Mouse (Mus musculus) embryonic facial prominence, embryonic 11.5 days (tissue): ENCODE measurements around the gene Spata5. TPM values are rescaled to one million over a fixed set of nuclear protein-coding genes. Genes with fewer than 3 reads are reported as not detected.

Experiments
- ATAC-seq: fragments of 200-750 bp; cut with Nextera tagmentation; replicated peaks from 2 replicates; pipeline ENCODE4 v1.8.0; 2017; ENCODE audit warnings: low read depth; ENCODE audit not compliant: insufficient number of reproducible peaks, low FRiP score, low TSS enrichment
- DNase-seq: peaks from one replicate; pipeline ENCODE4 v3.0.0-alpha.2; 2015; ENCODE audit warnings: low spot score
- H3K27ac ChIP-seq: fragments of 300-500 bp; sonication (generic); replicated peaks from 2 replicates; pipeline ENCODE4 v1.5.1; 2014; ENCODE audit warnings: mild to moderate bottlenecking, low read depth, low read length, control low read depth
- H3K27me3 ChIP-seq: fragments of 300-500 bp; sonication (generic); 2 replicates; pipeline ENCODE4 v1.6.1; 2014; ENCODE audit warnings: mild to moderate bottlenecking, low read length, moderate library complexity, mixed read lengths; ENCODE audit not compliant: control insufficient read depth, insufficient read depth
- H3K36me3 ChIP-seq: fragments of 300-500 bp; sonication (generic); replicated peaks from 2 replicates; pipeline ENCODE4 v1.6.1; 2014; ENCODE audit warnings: low read depth, mild to moderate bottlenecking, low read length, moderate library complexity, mixed read lengths; ENCODE audit not compliant: control insufficient read depth, insufficient read depth
- H3K4me1 ChIP-seq: fragments of 300-500 bp; sonication (generic); 2 replicates; pipeline ENCODE4 v1.6.1; 2014; ENCODE audit warnings: low read length, mixed read lengths; ENCODE audit not compliant: control insufficient read depth, insufficient read depth
- H3K4me2 ChIP-seq: fragments of 300-500 bp; sonication (generic); 2 replicates; pipeline ENCODE4 v1.6.1; 2014; ENCODE audit warnings: low read depth, mild to moderate bottlenecking, control low read depth, low read length, moderate library complexity
- H3K4me3 ChIP-seq: fragments of 300-500 bp; sonication (generic); 2 replicates; pipeline ENCODE4 v1.5.1; 2014; ENCODE audit warnings: low read depth, low read length, control low read depth
- H3K9ac ChIP-seq: fragments of 300-500 bp; sonication (generic); replicated peaks from 2 replicates; pipeline ENCODE4 v1.6.1; 2014; ENCODE audit warnings: mild to moderate bottlenecking, control low read depth, low read length
- H3K9me3 ChIP-seq: fragments of 300-500 bp; sonication (generic); replicated peaks from 2 replicates; pipeline ENCODE4 v1.6.1; 2016; ENCODE audit warnings: mild to moderate bottlenecking, low read length, inconsistent platforms, mixed read lengths; ENCODE audit not compliant: control insufficient read depth
- WGBS: fragments of 180-500 bp; shearing (Covaris S2); extraction: QIAGEN DNeasy Blood & Tissue Kit; methylation state at CpG from one replicate; pipeline ENCODE4 v1.1.7; 2014; 5-methylcytosine and 5-hydroxymethylcytosine counted together
- polyA plus RNA-seq: library from polyadenylated mRNA; unstranded; fragments of >200 nt; fragmentation: Nextera tagmentation; extraction: Ambion mirVana; gene quantifications from 2 replicates; pipeline ENCODE4 v1.2.1, GENCODE M21; 2014

The Spata5 gene
- 52.9 and 57.6 TPM in 2 replicates for polyA plus RNA-seq

DNA sequence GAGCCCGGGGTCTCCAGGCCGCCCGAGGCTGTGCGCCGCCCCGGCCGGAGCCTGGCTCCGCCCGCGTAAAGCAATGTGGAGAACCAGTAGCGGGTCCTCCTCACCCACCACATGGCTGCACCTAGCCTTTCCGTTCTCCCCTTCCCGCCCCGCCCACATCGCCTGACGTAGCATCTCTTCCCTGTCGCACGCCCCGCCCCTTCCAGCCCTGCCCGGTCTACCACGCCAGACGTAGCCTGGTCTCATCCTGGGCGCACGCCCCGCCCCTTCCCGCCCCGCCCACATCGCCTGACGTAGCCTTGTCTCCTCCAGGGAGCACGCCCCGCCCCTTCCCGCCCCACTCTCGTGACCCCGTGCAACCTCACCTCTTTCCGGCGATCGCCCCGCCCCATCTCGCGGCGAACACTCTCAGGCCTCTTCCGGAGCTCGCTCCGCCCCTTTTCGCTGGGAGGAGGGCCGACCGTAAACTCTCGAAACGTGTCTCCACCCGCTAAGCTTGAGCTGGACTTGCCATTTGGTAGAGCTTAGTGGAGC is at the start of gene Spata5:
Spata5 (plus strand) TSS at position 439 of the 534 bp plus-strand sequence.
- DNase-seq (peak; percentile 100), ATAC-seq (peak; percentile 95)
- H3K9me3 ChIP-seq, result no peaks in the 10 kb centered on the region
- H3K4me2 ChIP-seq, result peak within 1 kb of the TSS; percentile 88
- no peaks in the 10 kb centered on the region for H3K36me3 ChIP-seq
- under 1% methylated on average over 43 of the region's 50 CpGs for WGBS
- 0 out of 2 replicates have a peak, but pooled peaks cover 2% of the 10 kb centered on the region for H3K4me1 ChIP-seq
- H3K27me3 ChIP-seq, result no peaks in the 10 kb centered on the region
- peak within 1 kb of the TSS; percentile 96 for H3K4me3 ChIP-seq
- peak within 1 kb of the TSS; percentile 85 for H3K27ac ChIP-seq
- H3K9ac ChIP-seq, result peak within 1 kb of the TSS; percentile 78

DNA sequence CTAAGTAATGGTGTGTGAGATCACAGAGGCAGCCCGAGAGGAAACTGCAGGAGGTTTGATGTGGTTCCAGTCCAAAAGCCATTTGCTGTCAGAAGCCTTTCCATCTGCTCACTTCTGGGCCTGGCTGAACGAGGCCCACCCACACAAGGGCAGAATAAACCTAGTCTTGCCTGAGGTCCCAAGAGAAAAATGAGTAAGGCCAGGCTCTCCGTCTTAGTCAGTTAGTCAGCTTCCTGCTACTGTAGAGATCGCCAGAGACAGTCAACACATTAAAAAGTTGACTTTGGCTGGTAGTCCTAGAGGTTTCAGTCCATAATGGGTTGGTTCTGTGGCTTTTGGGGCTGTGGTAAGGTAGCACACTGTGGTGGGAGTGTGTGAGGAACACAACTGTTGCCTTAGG is 49.3 kb upstream of the Spata5 start:
- Histone ChIP-seq H3K4me2 (no peak overlapping the region), H3K27me3 (no peaks in the 10 kb centered on the region), H3K9me3 (no peaks in the 10 kb centered on the region), H3K9ac (no peak overlapping the region), H3K4me3 (no peak overlapping the region), H3K4me1 (no peaks in the 10 kb centered on the region), H3K36me3 (no peaks in the 10 kb centered on the region), H3K27ac (no peak overlapping the region)
- 76% methylated on average over 4 of the region's 4 CpGs for WGBS
- DNase-seq (no peak), ATAC-seq (no peak)

DNA sequence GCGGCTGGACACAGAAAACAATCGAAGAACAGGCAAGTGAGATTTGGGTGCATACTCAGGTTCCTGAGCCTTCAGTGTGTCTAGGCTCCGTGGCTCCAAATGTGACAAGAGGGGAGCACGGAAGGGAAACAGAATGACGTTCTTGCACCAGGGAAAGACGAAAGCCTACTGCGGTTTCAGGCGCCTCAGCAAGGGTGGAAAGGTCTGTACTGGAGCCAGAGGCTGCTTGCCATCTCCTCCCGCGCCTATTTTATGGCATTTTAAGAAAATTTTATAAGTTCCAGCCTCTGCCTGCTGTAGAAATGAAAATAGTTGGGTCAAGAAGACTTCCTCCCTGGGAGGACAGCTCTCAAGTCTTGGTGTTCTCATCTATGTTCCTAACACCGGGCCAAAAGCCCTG is 46.0 kb upstream of the Spata5 start:
- H3K4me1 ChIP-seq, result no peaks in the 10 kb centered on the region
- DNase-seq (no peak), ATAC-seq (no peak)
- no peak overlapping the region for H3K27ac ChIP-seq
- H3K4me3 ChIP-seq, result no peak overlapping the region
- WGBS, result 90% methylated on average over 11 of the region's 11 CpGs
- H3K9ac ChIP-seq, result no peak overlapping the region
- no peaks in the 10 kb centered on the region for H3K36me3 ChIP-seq
- no peaks in the 10 kb centered on the region for H3K9me3 ChIP-seq
- no peaks in the 10 kb centered on the region for H3K27me3 ChIP-seq
- no peak overlapping the region for H3K4me2 ChIP-seq

DNA sequence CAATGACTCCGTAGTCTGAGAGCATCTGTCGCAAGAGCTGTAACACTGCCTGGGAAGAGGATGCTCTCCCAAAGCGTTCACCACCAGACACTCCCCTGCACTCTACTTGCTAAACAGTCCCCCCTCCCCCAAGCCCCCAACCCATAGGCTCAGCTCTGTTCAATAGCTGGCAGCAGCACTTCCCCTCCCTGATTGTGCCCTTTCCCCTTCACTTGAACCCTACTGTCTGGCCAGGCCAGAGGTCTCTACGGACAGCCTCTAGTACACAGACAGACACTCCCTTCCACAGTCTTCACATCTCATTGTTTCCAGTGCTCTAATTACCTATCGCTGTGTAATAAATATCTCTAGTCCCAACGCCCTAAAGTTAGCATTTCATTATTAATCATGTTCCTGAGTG is 41.8 kb upstream of the Spata5 start:
- Histone ChIP-seq H3K4me3 (no peak overlapping the region), H3K36me3 (no peaks in the 10 kb centered on the region), H3K27me3 (no peaks in the 10 kb centered on the region), H3K9ac (no peak overlapping the region), H3K4me2 (no peak overlapping the region), H3K27ac (no peak overlapping the region), H3K9me3 (no peaks in the 10 kb centered on the region), H3K4me1 (no peaks in the 10 kb centered on the region)
- no peak for DNase-seq
- no peak for ATAC-seq
- WGBS, result 71% methylated on average over 6 of the region's 6 CpGs

DNA sequence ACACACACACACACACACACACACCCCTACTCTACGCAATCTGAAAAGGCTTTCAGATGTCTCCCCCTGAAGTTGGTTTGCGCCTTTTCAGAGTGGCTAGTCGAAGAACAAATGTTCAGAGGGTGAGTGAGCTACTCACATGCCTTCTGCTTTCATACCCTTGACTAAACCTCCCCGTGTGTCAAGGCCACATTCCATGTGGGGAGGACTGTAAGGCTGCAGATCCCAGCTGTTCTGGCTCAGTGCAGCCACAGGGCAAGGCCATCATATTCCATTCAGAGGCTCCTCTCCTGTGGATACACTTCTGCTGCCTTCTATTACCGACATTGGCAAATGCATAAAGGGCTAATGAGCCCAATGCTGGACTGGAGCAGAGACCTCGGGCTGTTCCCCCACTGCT is 41.3 kb upstream of the Spata5 start:
- Histone ChIP-seq H3K9me3 (no peaks in the 10 kb centered on the region), H3K9ac (no peak overlapping the region), H3K36me3 (no peaks in the 10 kb centered on the region)

DNA sequence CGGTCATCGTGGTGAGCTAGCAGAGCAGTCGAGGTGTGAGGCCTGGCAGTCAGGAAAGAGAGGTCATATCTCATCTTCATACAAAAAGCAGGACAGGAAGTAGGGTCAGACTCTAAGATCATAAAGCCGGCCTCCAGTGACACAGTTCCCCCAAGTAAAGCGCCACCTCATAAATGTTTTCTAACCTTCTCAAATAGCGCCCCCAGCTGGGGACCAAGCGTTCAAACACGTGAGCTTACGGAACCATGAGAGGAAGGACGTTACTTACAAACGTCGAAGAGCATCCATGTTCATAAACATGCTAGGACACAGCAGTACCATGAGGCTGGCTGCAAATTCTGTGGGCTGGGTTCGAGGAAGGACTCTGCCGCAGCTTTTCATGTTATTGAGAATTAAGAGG is 40.5 kb upstream of the Spata5 start:
- no peaks in the 10 kb centered on the region for H3K4me1 ChIP-seq
- H3K36me3 ChIP-seq, result no peaks in the 10 kb centered on the region
- no peak overlapping the region for H3K4me2 ChIP-seq
- ATAC-seq (no peak), DNase-seq (no peak)
- H3K9ac ChIP-seq, result no peak overlapping the region
- 81% methylated on average over 14 of the region's 14 CpGs for WGBS
- H3K27ac ChIP-seq, result no peak overlapping the region
- H3K4me3 ChIP-seq, result no peak overlapping the region
- no peaks in the 10 kb centered on the region for H3K27me3 ChIP-seq
- no peaks in the 10 kb centered on the region for H3K9me3 ChIP-seq

More for the DNA sequence above, 41.3 kb upstream of the Spata5 start:
- Histone ChIP-seq H3K4me2 (no peak overlapping the region), H3K27ac (no peak overlapping the region), H3K4me1 (no peaks in the 10 kb centered on the region), H3K27me3 (no peaks in the 10 kb centered on the region), H3K4me3 (no peak overlapping the region)
- ATAC-seq (no peak), DNase-seq (no peak)
- 80% methylated on average over 6 of the region's 6 CpGs for WGBS

DNA sequence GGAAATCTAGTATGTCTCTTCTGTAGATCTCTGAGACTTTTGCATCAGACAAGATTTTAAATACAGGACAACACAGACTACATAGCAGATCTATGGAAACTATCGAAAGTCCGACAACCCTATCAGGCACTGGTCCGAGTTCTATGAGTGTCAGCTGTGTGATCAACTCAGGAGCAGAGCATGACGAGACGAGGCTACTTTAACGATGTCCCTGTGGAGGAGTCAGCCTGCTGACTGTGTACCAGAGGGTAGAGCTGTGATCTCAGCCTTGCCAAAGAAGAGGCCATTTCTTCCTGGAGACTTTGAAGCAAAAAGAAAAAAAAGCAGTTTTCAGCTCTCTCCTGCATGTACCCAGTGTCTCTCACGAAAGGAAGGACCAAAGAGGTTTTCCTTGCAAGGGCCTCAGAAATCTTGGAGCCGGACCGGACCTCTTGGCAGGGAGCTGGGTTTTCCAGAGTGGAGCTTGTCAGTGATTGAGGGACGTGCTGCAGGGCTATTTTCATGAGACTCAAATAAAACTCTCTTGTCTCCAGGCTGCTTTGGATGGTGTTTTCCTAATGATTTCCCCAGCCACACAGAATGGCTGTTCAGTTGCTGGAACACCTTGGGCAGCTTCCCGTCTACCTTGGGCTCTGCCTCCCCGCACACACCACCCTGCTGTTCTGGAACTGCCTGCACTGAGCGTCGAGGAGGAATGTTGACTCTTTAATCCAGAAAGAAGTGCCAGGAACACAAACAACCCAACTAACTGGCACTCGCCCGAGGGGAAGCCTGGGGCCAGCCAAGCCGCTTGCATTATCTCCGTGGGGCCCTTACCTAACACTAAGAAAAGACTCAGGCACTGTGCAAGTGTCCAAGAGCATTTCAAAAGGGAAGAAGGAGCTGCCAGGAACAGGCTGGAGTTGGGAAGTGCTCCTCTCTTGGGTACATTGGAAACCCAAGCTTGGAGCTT is 39.5 kb upstream of the Spata5 start:
- Histone ChIP-seq H3K36me3 (no peaks in the 10 kb centered on the region), H3K9ac (no peak overlapping the region), H3K27me3 (no peaks in the 10 kb centered on the region), H3K4me3 (no peak overlapping the region), H3K4me1 (no peaks in the 10 kb centered on the region), H3K9me3 (no peaks in the 10 kb centered on the region), H3K27ac (no peak overlapping the region), H3K4me2 (no peak overlapping the region)
- no peak for ATAC-seq
- 73% methylated on average over 18 of the region's 18 CpGs for WGBS
- no peak for DNase-seq

DNA sequence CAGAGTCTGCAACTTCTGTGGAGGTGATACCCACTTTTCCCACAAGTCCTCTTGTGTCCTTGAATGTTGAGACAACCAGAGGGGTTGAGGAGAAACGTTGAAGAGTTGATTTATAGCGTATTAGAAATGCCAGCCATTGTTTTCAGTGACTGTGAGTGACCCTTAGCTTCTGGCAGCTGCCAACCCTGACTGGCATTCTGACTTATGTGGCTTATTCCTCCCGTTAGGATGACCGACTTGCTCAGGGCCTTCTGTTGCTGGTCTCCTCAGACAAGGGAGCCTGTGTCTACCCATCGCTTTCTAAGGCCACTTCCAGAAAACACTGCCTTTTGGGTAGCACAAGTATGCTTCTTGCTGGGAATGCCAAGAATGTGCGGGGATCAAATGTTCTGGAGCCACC is 38.2 kb upstream of the Spata5 start:
- H3K4me1 ChIP-seq, result no peaks in the 10 kb centered on the region
- no peaks in the 10 kb centered on the region for H3K27me3 ChIP-seq
- H3K36me3 ChIP-seq, result no peaks in the 10 kb centered on the region
- H3K9ac ChIP-seq, result no peak overlapping the region
- DNase-seq, result no peak
- no peak overlapping the region for H3K4me2 ChIP-seq
- no peaks in the 10 kb centered on the region for H3K9me3 ChIP-seq
- H3K27ac ChIP-seq, result no peak overlapping the region
- H3K4me3 ChIP-seq, result no peak overlapping the region
- WGBS, result 59% methylated on average over 6 of the region's 6 CpGs
- ATAC-seq, result no peak
